Mouse (Mus musculus) inflammation-experienced regulatory T-cells, adult 6 months (primary cell): ENCODE results near the gene Phf24. TPM values are rescaled to one million over a fixed set of nuclear protein-coding genes. Genes with fewer than 3 reads are reported as not detected.

Experiments
- ATAC-seq: one replicate; pipeline ENCODE4 v1.8.0; 2017
- polyA plus RNA-seq, 3 experiments: library from polyadenylated mRNA; unstranded; fragments of 100-300 nt; shearing (Covaris generic); gene quantifications; one replicate each; pipeline ENCODE4 v1.2.1; 2017

Gene Phf24
- polyA plus RNA-seq, 3 experiments from 2014 or later = not detected

- ATAC-seq = no peak
These were observed 1.1 kb upstream of the Phf24 start for GRCm38 (mm10) chr4:42915311-42915710.

- ATAC-seq = no peak
These were observed 494 bp upstream of the Phf24 start for GRCm38 (mm10) chr4:42915966-42916365.

GRCm38 (mm10) chr4:42917402-42917774 is 928 bp downstream of the Phf24 start:
- ATAC-seq = no peak

DNA sequence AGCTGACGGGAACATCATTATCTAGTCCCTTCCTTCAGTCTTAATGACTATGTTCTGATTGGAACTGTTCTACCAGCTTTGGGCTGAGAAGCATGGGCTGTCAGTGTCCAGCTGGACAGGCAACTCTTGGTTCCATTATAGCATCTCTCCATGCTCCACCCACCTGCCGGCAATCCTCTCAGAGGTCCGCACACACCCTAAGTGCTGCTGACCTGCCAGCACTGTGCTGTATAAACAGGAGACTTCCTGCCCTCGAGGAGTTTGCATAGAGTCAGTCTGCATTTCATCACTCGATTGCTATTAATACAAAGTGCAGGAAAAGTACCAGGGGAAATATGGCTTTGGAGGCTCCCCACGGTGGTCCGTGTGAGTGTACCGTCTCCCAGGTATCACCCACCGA is 4.3 kb downstream of the Phf24 start:
- ATAC-seq = no peak

- ATAC-seq = no peak
These were observed 5.1 kb downstream of the Phf24 start for GRCm38 (mm10) chr4:42921536-42921935.

DNA sequence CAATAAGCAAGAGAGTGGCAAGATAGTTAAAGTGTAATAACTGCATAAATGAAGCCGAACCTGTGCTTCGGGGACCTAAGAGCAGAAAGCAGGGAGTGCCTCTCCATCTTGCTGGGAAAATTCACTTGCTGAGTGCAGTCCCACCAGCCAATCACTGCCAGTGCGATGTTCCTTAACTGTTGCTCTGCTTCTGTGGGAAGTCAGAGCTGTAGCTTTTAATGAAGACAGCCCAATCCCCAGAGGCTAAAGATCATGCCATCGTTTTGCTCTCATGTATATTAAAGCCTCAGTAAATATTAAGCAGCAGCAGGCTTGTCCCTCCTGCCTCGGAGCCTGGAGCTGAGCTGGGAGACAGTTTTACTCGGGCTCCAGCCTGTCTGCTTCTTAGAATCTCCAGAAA is 5.6 kb downstream of the Phf24 start:
- ATAC-seq = no peak

DNA sequence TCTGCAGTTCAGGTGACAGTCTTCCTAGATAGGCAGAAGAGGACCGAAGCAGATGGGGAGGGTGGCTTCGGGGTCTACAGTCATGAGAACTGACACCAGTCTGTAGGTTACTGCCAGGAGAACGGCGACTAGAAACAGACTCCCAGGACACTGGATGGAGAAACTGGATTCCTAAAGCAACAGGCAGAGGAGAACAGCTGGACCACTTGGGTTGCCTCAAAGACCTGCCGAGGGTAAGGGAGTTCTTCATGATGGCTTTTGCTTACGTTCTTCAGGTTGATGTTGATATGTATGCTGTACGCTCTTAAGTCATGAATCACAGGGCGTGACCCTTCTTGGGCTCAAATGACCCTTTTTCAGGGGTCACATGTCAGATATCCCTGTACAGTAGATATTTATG is 6.0 kb downstream of the Phf24 start:
- ATAC-seq = no peak

DNA sequence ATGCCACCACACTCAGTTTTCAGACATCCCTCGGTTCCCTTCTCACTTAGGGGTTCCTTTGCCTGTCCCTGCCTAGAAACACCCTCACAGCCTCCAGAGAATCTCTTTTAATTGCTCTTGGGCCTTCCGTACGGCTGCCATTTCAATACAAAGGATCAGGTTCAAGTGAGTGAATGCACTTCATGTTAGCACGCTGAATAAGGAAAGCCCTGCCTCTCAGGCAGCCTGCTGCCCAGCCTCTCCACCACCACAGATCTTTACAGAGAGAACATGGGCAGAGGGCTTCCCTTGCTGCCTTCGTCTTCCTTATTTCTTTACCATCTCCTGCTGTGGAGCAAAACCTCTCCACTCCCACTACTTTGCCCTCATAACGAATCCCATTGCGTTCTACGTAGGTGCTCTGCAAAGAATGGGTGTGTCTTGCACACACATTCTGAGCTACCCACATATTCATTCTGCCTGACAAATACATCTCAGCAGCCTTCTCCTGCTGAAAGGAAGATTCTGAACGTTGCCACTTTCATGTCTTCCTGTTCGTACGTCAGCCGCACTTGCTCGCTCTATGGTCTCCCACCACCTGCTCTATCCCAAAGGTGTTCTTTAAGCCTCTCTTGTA is 7.7 kb downstream of the Phf24 start:
- ATAC-seq = no peak

DNA sequence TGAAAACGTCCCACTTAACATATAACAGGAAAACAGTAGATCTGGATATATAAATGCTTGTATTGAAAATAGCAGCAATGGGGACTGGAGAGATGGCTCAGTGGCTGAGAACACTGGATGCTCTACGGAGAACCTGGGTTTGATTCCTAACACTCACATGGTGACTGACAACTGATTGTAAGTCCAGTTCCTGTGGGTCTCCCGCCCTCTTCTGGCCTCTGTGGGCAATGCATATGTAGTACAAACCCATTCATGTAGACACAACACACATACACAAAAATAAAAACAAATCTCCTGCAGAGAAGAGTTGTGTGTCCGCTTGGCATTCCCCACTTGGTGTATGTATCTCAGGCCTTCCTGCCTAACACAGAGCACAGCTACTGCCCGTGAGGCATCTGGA is 11.7 kb downstream of the Phf24 start:
- no peak for ATAC-seq

DNA sequence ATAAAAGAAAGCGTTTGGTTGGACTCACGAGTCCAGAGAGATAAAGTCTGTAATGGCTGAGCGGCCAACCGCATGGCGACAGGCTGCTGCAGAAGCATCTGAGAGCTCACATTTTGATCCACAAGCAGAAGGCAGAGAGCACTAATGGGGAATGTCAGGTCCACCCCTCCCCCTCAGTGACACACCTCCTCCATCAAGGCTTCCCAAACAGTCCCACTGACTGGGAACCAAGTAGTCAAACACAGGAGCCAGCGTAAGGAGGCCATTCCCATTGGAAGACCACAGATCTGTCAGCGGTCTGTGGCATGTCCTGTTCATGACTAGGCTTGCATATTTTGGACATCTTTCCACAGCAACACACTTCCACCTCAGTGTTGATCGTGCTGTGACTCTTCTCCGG is 12.5 kb downstream of the Phf24 start:
- no peak for ATAC-seq

DNA sequence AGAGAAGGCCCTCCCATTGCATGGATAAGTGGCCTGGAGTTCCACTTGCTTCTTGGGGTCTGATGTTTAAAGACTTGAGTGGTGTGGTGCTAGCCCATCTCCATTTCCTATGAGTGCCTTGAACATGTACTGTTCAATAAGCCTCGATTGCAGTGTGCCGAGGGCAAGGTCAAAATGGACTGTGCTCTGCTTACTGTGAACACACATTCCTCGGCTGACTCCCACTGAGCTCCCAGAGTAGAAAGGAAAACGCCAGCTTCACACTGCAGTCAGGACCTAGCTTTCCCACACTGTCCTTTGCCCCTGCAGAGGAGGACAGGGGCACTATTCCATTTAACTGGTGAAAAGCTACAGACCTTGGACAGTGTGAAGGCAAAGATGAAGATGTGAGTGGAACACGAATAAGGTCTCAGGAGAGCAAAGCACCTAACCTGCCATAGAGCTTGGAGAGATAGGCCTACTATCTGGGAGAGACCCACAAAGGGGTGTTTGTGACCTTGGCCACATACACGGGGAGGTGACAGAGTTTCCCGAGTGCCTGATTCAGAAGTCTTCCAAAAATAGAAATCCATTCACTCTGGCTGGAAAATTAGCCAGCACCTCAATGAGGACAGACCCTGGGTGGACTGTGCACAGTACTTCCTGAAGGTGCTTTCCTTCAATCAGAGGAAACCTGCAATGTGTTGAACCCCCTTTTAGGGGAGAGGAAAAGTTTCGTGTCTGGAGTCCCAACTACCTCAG is 15.9 kb downstream of the Phf24 start:
- no peak for ATAC-seq

- ATAC-seq = no peak
These were observed 17.2 kb downstream of the Phf24 start for GRCm38 (mm10) chr4:42933630-42934029.

DNA sequence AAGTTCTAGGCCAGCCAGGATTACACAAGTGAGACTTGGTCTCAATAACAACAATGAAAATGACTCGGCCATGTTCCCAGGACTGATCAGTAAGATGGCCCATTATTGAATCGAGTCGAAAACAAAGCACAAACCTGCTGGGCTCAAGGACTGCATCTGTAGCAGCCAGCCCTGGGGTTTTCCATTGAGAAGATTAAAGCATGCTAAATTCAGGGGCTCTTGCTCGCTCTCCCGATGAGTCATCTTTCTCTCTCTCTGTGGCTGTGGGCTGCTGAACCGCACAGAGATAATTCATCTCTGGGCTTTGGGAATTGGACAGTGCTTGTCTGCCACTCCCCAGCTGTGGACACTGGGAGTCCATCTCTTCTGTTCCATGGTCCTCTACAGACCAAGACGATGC is 24.9 kb downstream of the Phf24 start:
- no peak for ATAC-seq

- ATAC-seq = no peak
These were observed 26.9 kb downstream of the Phf24 start for GRCm38 (mm10) chr4:42943341-42943740.

- ATAC-seq = no peak
These were observed 27.7 kb downstream of the Phf24 start for GRCm38 (mm10) chr4:42944185-42944584.

DNA sequence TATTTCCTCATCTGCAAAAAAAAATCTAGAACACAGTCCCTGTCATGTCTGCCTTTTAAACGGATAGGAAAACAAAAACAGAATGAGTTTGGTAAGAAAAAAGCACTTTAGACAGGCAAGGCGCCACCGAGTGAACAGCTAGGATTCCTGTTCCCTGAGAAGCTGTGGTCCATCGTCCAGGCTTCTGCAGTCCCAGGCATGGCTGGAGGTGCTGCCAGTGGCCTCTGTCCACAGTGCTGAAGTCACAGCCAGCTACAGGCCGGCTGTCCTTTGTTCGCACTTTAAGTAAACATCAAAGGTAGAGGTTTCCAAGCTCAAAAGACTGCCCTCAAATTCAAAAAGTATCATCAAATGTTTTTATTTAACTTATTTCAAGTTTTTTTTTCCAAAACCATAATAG is 28.6 kb downstream of the Phf24 start:
- no peak for ATAC-seq

DNA sequence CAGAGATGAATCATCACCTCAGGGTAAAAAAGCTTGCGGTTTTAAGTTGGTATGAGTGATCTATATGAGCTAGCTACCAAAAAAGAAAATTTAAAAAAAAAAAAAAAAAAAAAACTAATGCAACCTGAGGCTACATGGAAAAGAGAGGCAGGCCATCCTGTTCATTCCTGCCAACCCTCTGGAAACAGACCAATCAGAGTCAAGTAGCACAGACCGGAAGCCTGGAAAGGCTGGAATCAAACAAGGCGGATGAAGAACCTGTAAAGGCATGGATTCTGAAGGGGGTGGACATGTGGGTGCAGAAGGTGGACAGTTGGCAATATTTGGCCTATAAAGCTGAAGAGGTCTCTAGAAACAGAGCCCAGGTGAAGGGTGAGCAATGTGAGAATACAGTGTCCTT is 29.0 kb downstream of the Phf24 start:
- no peak for ATAC-seq

- ATAC-seq = no peak
These were observed 29.5 kb downstream of the Phf24 start for GRCm38 (mm10) chr4:42945952-42946351.

DNA sequence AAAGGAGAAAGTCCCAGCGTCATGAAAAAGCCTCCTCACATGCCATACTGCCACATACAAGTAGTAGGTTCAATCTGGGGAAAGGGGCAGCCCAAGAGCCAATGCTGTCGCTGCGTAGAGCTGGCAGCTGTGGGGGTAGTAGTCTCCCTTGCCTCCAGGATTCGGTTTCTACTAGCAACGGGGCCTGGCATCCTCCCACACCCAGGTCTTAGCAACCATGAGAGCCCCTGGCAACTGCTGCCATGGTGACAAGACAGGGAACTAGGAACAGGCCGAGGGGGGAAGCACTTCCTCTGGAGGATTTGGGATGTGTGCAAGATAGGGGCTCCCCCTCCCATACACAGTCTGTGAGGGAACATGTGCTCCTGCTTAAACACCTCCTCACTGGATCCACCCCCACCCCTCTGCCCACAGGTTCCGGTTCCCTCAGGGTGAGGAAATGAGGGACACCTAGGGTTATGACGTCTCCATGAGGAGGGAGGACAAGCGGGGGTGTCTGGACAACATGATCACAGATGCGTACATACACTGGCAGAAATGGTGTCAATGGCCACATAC is 30.4 kb downstream of the Phf24 start:
- ATAC-seq = no peak

DNA sequence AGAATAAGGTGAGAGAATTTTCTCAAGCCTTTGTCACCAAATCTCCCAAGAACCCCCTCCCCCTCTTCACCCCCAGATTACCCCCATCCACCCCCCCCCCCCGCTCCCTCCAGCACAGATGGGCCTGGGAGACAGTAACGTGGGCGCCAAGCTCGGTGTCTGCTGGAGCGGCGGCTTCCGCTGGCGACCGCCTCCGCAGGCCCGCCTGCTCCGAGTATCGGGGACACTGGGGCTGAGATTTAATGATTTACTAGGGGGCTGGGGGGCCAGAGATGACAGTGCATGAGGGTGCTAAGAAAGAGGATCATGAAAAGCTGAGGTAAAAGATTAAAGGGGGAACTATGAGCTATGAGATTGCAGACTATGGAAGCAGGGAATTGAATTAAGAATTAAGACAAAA is 32.1 kb downstream of the Phf24 start:
- no peak for ATAC-seq

- peak; percentile 20 for ATAC-seq
These were observed 32.7 kb downstream of the Phf24 start for GRCm38 (mm10) chr4:42949051-42949675.

- ATAC-seq = peak; percentile 95
These were observed 33.2 kb downstream of the Phf24 start, which contains the start of gene Dnajb5 for GRCm38 (mm10) chr4:42949676-42950051. Gene Dnajb5, plus strand, starts transcription at chr4:42949814.

- ATAC-seq = peak; percentile 55
These were observed 33.7 kb downstream of the Phf24 start for GRCm38 (mm10) chr4:42950065-42950558.
